ENCODE assay signal across 8 mouse cellular contexts in genomic region chr2:162814205-162814604, GRCm38 (mm10).
DNase-seq lines count a peak whose midpoint lies in the region; ATAC-seq and TF ChIP-seq lines count a peak whose summit lies in the region.
"Had no signal": no experiment of that assay in that cellular context is flagged by ENCODE, and none has a peak within 500 bp of the region (broad histone marks: within the 10 kb centered on the region; RNA-seq: fewer than 3 reads in every experiment).

No protein-coding gene starts in this region.

- H3K27me3 ChIP-seq in liver, embryonic 12.5 days (replicated peaks) = no peaks in the 10 kb centered on the region
- H3K27me3 ChIP-seq: embryonic facial prominence, embryonic 13.5 days had no signal

- H3K9ac ChIP-seq in liver, embryonic 12.5 days = no peak overlapping the region
- H3K9ac ChIP-seq: embryonic facial prominence, embryonic 13.5 days had no signal

- peak; percentile 34 for TF ChIP-seq CTCF in cortical plate, adult 2 months (IDR thresholded peaks at IDR 0.05; ENCODE audit: extremely low read depth, insufficient read depth, low read length)

- ATAC-seq in liver, embryonic 12.5 days = no peak
- ATAC-seq in granulocyte monocyte progenitor cell, adult 5-6 weeks (replicated peaks; ENCODE audit: poor library complexity, severe bottlenecking) = no peak; the same call in 1 of the 2 replicates

- no peaks in the 10 kb centered on the region for H3K36me3 ChIP-seq in liver, embryonic 12.5 days
- H3K36me3 ChIP-seq: embryonic facial prominence, embryonic 13.5 days had no signal

- TF ChIP-seq POLR2A in cortical plate, adult 2 months (IDR thresholded peaks at IDR 0.05; ENCODE audit: extremely low read depth, insufficient read depth, low read length) = no peak

- peak; percentile 5 for DNase-seq in liver
- DNase-seq in adrenal gland, postnatal 36 days = peak; percentile 29 to 40
- peak; percentile 55 to 66 for DNase-seq in kidney, postnatal 36 days
- DNase-seq in urinary bladder, postnatal 4 days (ENCODE audit: low spot score in 2 of 2) = no peak

- no peak overlapping the region for H3K4me2 ChIP-seq in liver, embryonic 12.5 days
- H3K4me2 ChIP-seq: embryonic facial prominence, embryonic 13.5 days had no signal

- no peak overlapping the region for H3K4me3 ChIP-seq in liver, embryonic 12.5 days
- H3K4me3 ChIP-seq in cortical plate, adult 2 months (ENCODE audit: insufficient read depth, low read length) = no peak overlapping the region
- H3K4me3 ChIP-seq: embryonic facial prominence, embryonic 13.5 days had no signal

- H3K4me1 ChIP-seq in liver, embryonic 12.5 days = no peaks in the 10 kb centered on the region
- no peaks in the 10 kb centered on the region for H3K4me1 ChIP-seq in cortical plate, adult 2 months (ENCODE audit: control insufficient read depth, insufficient read depth, low read length)
- H3K4me1 ChIP-seq: embryonic facial prominence, embryonic 13.5 days had no signal

- no peak overlapping the region for H3K27ac ChIP-seq in liver, embryonic 12.5 days
- no peak overlapping the region for H3K27ac ChIP-seq in cortical plate, adult 2 months (ENCODE audit: insufficient read depth, low read length)
- H3K27ac ChIP-seq: embryonic facial prominence, embryonic 13.5 days had no signal

- H3K9me3 ChIP-seq in liver, embryonic 12.5 days (replicated peaks) = no peaks in the 10 kb centered on the region
- H3K9me3 ChIP-seq: embryonic facial prominence, embryonic 13.5 days had no signal

- WGBS in liver, embryonic 12.5 days (ENCODE audit: insufficient replicate concordance) = 35% methylated on average over 2 of the region's 2 CpGs

Comparison
In these comparisons a context has a peak if more than half of its experiments do, and no peak if none do; other contexts are left out.
1. DNase-seq: peak in liver (single experiment), adrenal gland, postnatal 36 days (2 of 2) and kidney, postnatal 36 days (2 of 2); none in urinary bladder, postnatal 4 days (0 of 2).